Mouse (Mus musculus) limb, embryonic 12.5 days (tissue): ENCODE data around the gene Enkur. TPM values are rescaled to one million over a fixed set of nuclear protein-coding genes. Genes with fewer than 3 reads are reported as not detected.

ENCODE experiments used
- ATAC-seq: fragments of 200-750 bp; cut with Nextera tagmentation; 2 replicates; pipeline ENCODE4 v1.8.0; 2017; ENCODE audit warnings: low read depth, moderate TSS enrichment; ENCODE audit not compliant: insufficient number of reproducible peaks, insufficient read depth, low FRiP score, low TSS enrichment
- H3K27ac ChIP-seq: fragments of 300-500 bp; sonication (generic); 2 replicates; pipeline ENCODE4 v1.5.1; 2016; ENCODE audit warnings: mild to moderate bottlenecking, moderate library complexity
- H3K27me3 ChIP-seq: fragments of 300-500 bp; sonication (generic); 2 replicates; pipeline ENCODE4 v1.6.1; 2016; ENCODE audit warnings: mild to moderate bottlenecking, moderate library complexity
- H3K36me3 ChIP-seq: fragments of 300-500 bp; sonication (generic); 2 replicates; pipeline ENCODE4 v1.6.1; 2016; ENCODE audit warnings: mild to moderate bottlenecking, moderate library complexity
- H3K4me1 ChIP-seq: fragments of 300-500 bp; sonication (generic); replicated peaks from 2 replicates; pipeline ENCODE4 v1.6.1; 2016
- H3K4me2 ChIP-seq: fragments of 300-500 bp; sonication (generic); 2 replicates; pipeline ENCODE4 v1.6.1; 2016; ENCODE audit warnings: mild to moderate bottlenecking, moderate library complexity
- H3K4me3 ChIP-seq: fragments of 300-500 bp; sonication (generic); replicated peaks from 2 replicates; pipeline ENCODE4 v1.5.1; 2016; ENCODE audit warnings: mild to moderate bottlenecking
- H3K9ac ChIP-seq: fragments of 300-500 bp; sonication (generic); replicated peaks from 2 replicates; pipeline ENCODE4 v1.6.1; 2016; ENCODE audit warnings: mild to moderate bottlenecking, moderate library complexity
- H3K9me3 ChIP-seq: fragments of 300-500 bp; sonication (generic); 2 replicates; pipeline ENCODE4 v1.6.1; 2016; ENCODE audit warnings: mild to moderate bottlenecking, moderate library complexity
- WGBS: fragments of 180-500 bp; shearing (Covaris S2); methylation state at CpG from one replicate; pipeline ENCODE4 v1.1.7; 2016; 5-methylcytosine and 5-hydroxymethylcytosine counted together
- polyA plus RNA-seq: library from polyadenylated mRNA; unstranded; fragments of >200 nt; fragmentation: Nextera tagmentation; extraction: Ambion mirVana; gene quantifications from 2 replicates; pipeline ENCODE4 v1.2.1, GENCODE M21; 2016

Enkur gene
- polyA plus RNA-seq, 1 experiment from 2014 or later, result not detected

DNA sequence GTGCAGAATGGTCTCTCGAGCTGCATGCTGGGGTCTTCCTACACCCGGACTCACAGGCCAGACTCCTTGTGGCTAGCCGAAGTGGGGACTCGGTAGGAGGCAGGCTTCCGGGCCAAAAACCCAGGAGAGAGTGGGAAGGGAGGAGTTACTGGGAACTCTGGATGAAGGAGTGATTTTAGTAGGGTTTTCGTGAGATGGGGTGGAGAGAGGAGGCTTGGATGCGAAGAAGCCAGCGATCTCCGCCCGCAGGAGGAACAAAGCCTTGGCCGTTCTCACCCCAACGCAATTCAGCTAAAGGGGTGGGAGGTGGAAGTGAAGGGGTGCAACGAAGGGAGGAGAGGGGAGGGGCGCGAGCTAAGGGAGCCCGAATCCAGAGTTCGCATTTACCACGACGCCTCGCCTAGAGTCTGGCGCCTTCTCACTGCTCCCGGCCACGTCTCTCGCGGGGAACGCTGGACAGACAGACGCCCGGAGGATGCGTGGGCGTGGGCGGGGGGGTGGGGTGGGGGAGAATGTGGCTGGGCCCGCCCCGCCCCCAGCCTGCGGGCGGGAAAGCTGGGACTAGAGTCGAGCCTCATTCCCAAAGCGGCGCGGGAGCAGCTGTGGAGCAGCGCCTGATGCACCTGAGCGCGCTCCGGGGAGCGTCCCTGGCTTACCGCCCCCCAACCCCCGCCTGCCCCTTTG lies 63.5 kb downstream of the Enkur start:
- Histone ChIP-seq H3K4me2 (peak overlapping the region; percentile 97), H3K27ac (peak overlapping the region; percentile 67), H3K4me3 (peak overlapping the region; percentile 55), H3K9me3 (0 out of 2 replicates have a peak, but pooled peaks cover 9% of the 10 kb centered on the region), H3K36me3 (no peaks in the 10 kb centered on the region), H3K9ac (peak overlapping the region; percentile 65), H3K4me1 (no peaks in the 10 kb centered on the region; the same call in 1 of the 2 replicates), H3K27me3 (no peaks in the 10 kb centered on the region; the same call in 1 of the 2 replicates)
- peak; percentile 86 for ATAC-seq
- WGBS, result under 1% methylated on average over 39 of the region's 46 CpGs

DNA sequence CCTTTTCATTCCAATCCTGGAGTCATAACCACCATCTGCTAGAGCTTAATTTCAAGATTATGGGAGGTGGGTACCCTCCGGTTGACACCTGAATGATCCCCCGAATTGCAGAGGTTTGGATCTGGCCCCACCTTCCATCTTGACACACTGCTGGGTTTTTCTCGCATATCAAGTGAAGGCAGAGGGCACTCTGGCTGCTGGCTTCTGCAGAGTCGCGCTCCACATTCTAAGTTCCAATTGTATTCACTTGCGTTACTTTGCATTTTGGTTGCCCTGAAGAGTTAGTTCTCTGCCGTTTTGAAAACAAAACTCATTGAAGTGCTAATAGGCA lies 64.0 kb downstream of the Enkur start:
- Histone ChIP-seq H3K9ac (peak overlapping the region; percentile 65), H3K27me3 (no peaks in the 10 kb centered on the region; the same call in 1 of the 2 replicates), H3K9me3 (0 out of 2 replicates have a peak, but pooled peaks cover 9% of the 10 kb centered on the region), H3K36me3 (no peaks in the 10 kb centered on the region), H3K4me1 (no peaks in the 10 kb centered on the region; the same call in 1 of the 2 replicates), H3K4me2 (peak overlapping the region; percentile 97), H3K27ac (peak overlapping the region; percentile 67), H3K4me3 (peak overlapping the region; percentile 55)
- 19% methylated on average over 7 of the region's 7 CpGs for WGBS
- no peak for ATAC-seq

Other genes with a start within 250 kb of the Enkur start
- 16.0 and 16.7 TPM in 2 replicates for gene Arhgap21, start 236.5 kb downstream of the Enkur start, polyA plus RNA-seq
- gene Thnsl1, start 359 bp upstream of the Enkur start, polyA plus RNA-seq, result 7.0 and 8.4 TPM in 2 replicates
- gene Gpr158, start 162.2 kb upstream of the Enkur start, polyA plus RNA-seq, result 0.09 TPM in 1 of 2 replicates, not detected in the other